Mouse (Mus musculus) MEL (cell line): ENCODE results near the gene Fance.

ENCODE experiments used
- CTCF ChIP-seq, 3 experiments: IDR thresholded peaks in 2 of 3; conservative IDR thresholded peaks in 1 of 3; 2 replicates each; pipeline ENCODE4 v1.5.1; 2011 to 2012; ENCODE audit warnings: low read length in 3 of 3, low read depth in 2 of 3, mild to moderate bottlenecking in 2 of 3, improper control_type of control experiment in 1 of 3, inconsistent platforms in 1 of 3, mixed read lengths in 1 of 3, moderate library complexity in 1 of 3; ENCODE audit not compliant: control insufficient read depth in 1 of 3, insufficient read depth in 1 of 3, poor library complexity in 1 of 3, severe bottlenecking in 1 of 3
- E2F4 ChIP-seq: IDR thresholded peaks from 2 replicates; pipeline ENCODE4 v1.6.1; 2011; ENCODE audit warnings: low read depth, low read length, improper control_type of control experiment, borderline replicate concordance
- GATA1 ChIP-seq: IDR thresholded peaks from 2 replicates; pipeline ENCODE4 v1.6.1; 2011; ENCODE audit warnings: low read depth, low read length, improper control_type of control experiment
- MAFK ChIP-seq: IDR thresholded peaks from 2 replicates; pipeline ENCODE4 v1.6.1; 2011; ENCODE audit warnings: low read depth, mild to moderate bottlenecking, low read length, improper control_type of control experiment, borderline replicate concordance
- MYC ChIP-seq: IDR thresholded peaks from 2 replicates; pipeline ENCODE4 v1.6.1; 2011; ENCODE audit warnings: low read depth, mild to moderate bottlenecking, low read length, improper control_type of control experiment, moderate library complexity
- NRF1 ChIP-seq: IDR thresholded peaks from 2 replicates; pipeline ENCODE4 v1.6.1; 2014; ENCODE audit warnings: low read depth, mild to moderate bottlenecking, inconsistent platforms, low read length, improper control_type of control experiment, moderate library complexity; ENCODE audit not compliant: poor library complexity, insufficient read depth, severe bottlenecking
- POLR2A ChIP-seq, 2 experiments: IDR thresholded peaks; 2 replicates each; pipeline ENCODE4 v1.6.1; 2011 to 2012; ENCODE audit warnings: low read length in 2 of 2, mild to moderate bottlenecking in 2 of 2, control low read depth in 1 of 2, improper control_type of control experiment in 1 of 2, low read depth in 1 of 2, moderate library complexity in 1 of 2; ENCODE audit not compliant: control insufficient read depth in 1 of 2, insufficient read depth in 1 of 2, poor library complexity in 1 of 2
- POLR2AphosphoS2 ChIP-seq: IDR thresholded peaks from 2 replicates; pipeline ENCODE4 v1.6.1; 2011; ENCODE audit warnings: low read length, improper control_type of control experiment
- RAD21 ChIP-seq: IDR thresholded peaks from 2 replicates; pipeline ENCODE4 v1.6.1; 2011; ENCODE audit warnings: mild to moderate bottlenecking, low read depth, low read length, improper control_type of control experiment
- ZC3H11A ChIP-seq: IDR thresholded peaks from 2 replicates; pipeline ENCODE4 v1.6.1; 2012; ENCODE audit warnings: low read depth, mild to moderate bottlenecking, inconsistent platforms, low read length, improper control_type of control experiment
- ZMIZ1 ChIP-seq: IDR thresholded peaks from 2 replicates; pipeline ENCODE4 v1.6.1; 2012; ENCODE audit warnings: low read depth, mild to moderate bottlenecking, inconsistent platforms, low read length, improper control_type of control experiment, moderate library complexity

DNA sequence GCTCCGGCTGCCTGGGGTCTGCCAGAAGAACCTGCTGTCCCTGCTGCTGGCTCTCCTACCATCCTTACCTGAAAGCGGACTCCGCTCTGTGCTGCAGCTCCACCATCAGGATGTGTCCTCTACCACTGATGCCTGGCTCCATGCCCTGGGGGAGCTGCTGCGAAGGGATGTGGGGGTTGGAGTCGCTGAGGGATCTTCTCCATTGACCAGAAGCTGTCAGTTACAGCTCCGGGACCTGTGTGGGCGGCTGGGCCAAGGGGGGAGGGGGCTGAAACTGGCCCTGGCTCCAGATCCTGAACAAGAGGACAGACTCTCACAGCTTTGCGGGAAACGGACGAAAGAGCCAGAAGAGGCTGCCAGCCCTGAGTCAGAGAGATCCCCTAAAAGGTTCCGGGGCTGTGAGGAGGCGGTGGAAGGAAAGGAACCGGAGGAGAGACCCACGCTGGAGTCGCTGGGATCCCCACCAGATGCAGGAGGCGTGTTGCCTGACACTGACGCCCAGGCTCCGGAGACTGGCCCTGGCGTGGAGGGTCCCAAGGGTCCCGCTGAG is 2.4 kb downstream of the Fance start:
- TF ChIP-seq CTCF (IDR thresholded peaks at IDR 0.05 in 2 of 3, conservative IDR thresholded peaks at IDR 0.05 in 1 of 3; ENCODE audit: control insufficient read depth in 1 of 3, insufficient read depth in 1 of 3, low read depth in 2 of 3, low read length in 3 of 3, poor library complexity in 1 of 3, severe bottlenecking in 1 of 3) (no peak), E2F4 (no peak), RAD21 (no peak), POLR2A (IDR thresholded peaks at IDR 0.05; ENCODE audit: control insufficient read depth in 1 of 2, insufficient read depth in 1 of 2, low read depth in 1 of 2, low read length in 2 of 2, poor library complexity in 1 of 2) (no peak), NRF1 (no peak), POLR2AphosphoS2 (no peak), ZC3H11A (no peak), ZMIZ1 (no peak), MYC (no peak), GATA1 (no peak), MAFK (no peak)
